Mouse (Mus musculus) liver, embryonic 14.5 days (tissue): ENCODE results near the gene Zmynd8. TPM values are rescaled to one million over a fixed set of nuclear protein-coding genes. Genes with fewer than 3 reads are reported as not detected.

Experiments
- ATAC-seq: fragments of 200-750 bp; cut with Nextera tagmentation; 2 replicates; pipeline ENCODE4 v1.8.0; 2017; ENCODE audit warnings: moderate number of reproducible peaks, mild to moderate bottlenecking, moderate library complexity; ENCODE audit not compliant: insufficient read depth
- DNase-seq, 3 experiments: peaks; one replicate each; pipeline ENCODE4 v3.0.0-alpha.2; 2012 to 2013; ENCODE audit warnings: low read depth in 3 of 3, low spot score in 3 of 3
- H3K27ac ChIP-seq: fragments of 300-500 bp; sonication (generic); 2 replicates; pipeline ENCODE4 v1.5.1; 2014; ENCODE audit warnings: moderate library complexity, mild to moderate bottlenecking, control low read depth, inconsistent platforms
- H3K27me3 ChIP-seq: fragments of 300-500 bp; sonication (generic); 2 replicates; pipeline ENCODE4 v1.6.1; 2014; ENCODE audit warnings: mild to moderate bottlenecking, low read length, moderate library complexity; ENCODE audit not compliant: control insufficient read depth, insufficient read depth
- H3K36me3 ChIP-seq: fragments of 300-500 bp; sonication (generic); replicated peaks from 2 replicates; pipeline ENCODE4 v1.6.1; 2014; ENCODE audit warnings: low read depth; ENCODE audit not compliant: control insufficient read depth, insufficient read depth
- H3K4me1 ChIP-seq, 2 experiments: fragments of 200-500 bp in 1 of 2; fragments of 300-500 bp in 1 of 2; sonication (generic) in 1 of 2; replicated peaks; 2 replicates each; pipeline ENCODE4 v1.6.1; 2012 to 2014; ENCODE audit warnings: antibody characterized with exemption in 1 of 2, inconsistent platforms in 1 of 2, low read length in 1 of 2; ENCODE audit not compliant: control insufficient read depth in 2 of 2, insufficient read depth in 2 of 2
- H3K4me2 ChIP-seq: fragments of 300-500 bp; sonication (generic); 2 replicates; pipeline ENCODE4 v1.6.1; 2014; ENCODE audit warnings: low read depth, mild to moderate bottlenecking, control low read depth, moderate library complexity
- H3K4me3 ChIP-seq, 2 experiments: fragments of 200-500 bp in 1 of 2; fragments of 300-500 bp in 1 of 2; sonication (generic) in 1 of 2; 2 replicates each; pipeline ENCODE4 v1.5.1; 2012 to 2014; ENCODE audit warnings: low read depth in 2 of 2, low read length in 2 of 2, mild to moderate bottlenecking in 2 of 2, control low read depth in 1 of 2, inconsistent platforms in 1 of 2, moderate library complexity in 1 of 2; ENCODE audit not compliant: insufficient read depth in 1 of 2
- H3K9ac ChIP-seq: fragments of 300-500 bp; sonication (generic); replicated peaks from 2 replicates; pipeline ENCODE4 v1.6.1; 2014; ENCODE audit warnings: mild to moderate bottlenecking, control low read depth, moderate library complexity
- H3K9me3 ChIP-seq: fragments of 300-500 bp; sonication (generic); 2 replicates; pipeline ENCODE4 v1.6.1; 2016; ENCODE audit warnings: low read length, mixed read lengths; ENCODE audit not compliant: control insufficient read depth
- CTCF ChIP-seq: IDR thresholded peaks from 2 replicates; pipeline ENCODE4 v1.5.1; 2016; ENCODE audit warnings: antibody characterized with exemption, low read depth, control low read depth
- EP300 ChIP-seq: IDR thresholded peaks from 2 replicates; pipeline ENCODE4 v1.6.1; 2016; ENCODE audit warnings: antibody characterized with exemption, low read depth
- WGBS: fragments of 180-500 bp; shearing (Covaris S2); extraction: QIAGEN DNeasy Blood & Tissue Kit; methylation state at CpG from one replicate; pipeline ENCODE4 v1.1.7; 2014; ENCODE audit not compliant: insufficient replicate concordance; 5-methylcytosine and 5-hydroxymethylcytosine counted together
- polyA plus RNA-seq, 2 experiments: library from polyadenylated mRNA; depleted of rRNA in 1 of 2; stranded (reverse) in 1 of 2; unstranded in 1 of 2; fragments of >200 nt; fragmentation: Nextera tagmentation in 1 of 2; extraction: Ambion mirVana in 1 of 2; gene quantifications; 2 replicates each; pipeline versions ENCODE4 v1.2.1 to v1.2.3; 2012 to 2014

Gene Zmynd8
- polyA plus RNA-seq, 2 experiments: 16.3 to 17.7 TPM

DNA sequence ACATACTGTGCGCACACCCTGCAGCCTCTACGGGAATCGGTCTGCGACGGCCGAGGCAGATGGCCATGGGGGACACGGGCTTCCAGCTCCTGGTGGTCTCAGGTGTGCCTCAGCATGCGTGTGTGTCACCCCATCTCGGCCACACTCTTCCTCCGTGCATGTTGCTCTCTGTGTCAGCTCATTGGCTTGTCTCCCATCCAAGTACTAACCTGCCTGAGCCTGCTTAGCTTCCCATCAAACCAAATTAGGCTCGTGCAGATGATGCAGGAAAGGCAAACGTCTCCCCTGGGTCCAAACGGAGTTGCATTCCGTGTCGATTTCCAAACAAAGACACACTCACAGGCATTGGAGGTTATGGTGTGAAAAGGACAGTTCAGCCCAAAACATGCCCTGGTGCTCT lies 141.0 kb downstream of the Zmynd8 start:
- no peak overlapping the region for H3K4me2 ChIP-seq
- 66% methylated on average over 15 of the region's 15 CpGs for WGBS

GRCm38 (mm10) chr2:165752704-165753103 lies 146.1 kb downstream of the Zmynd8 start:
- Histone ChIP-seq H3K4me3 (no peak overlapping the region), H3K4me1 (no peaks in the 10 kb centered on the region), H3K9ac (no peak overlapping the region), H3K36me3 (no peaks in the 10 kb centered on the region), H3K27ac (no peak overlapping the region), H3K4me2 (no peak overlapping the region), H3K27me3 (no peaks in the 10 kb centered on the region), H3K9me3 (no peaks in the 10 kb centered on the region)
- 32% methylated on average over 4 of the region's 4 CpGs for WGBS
- ATAC-seq (no peak), DNase-seq (no peak)
- TF ChIP-seq EP300 (no peak), CTCF (no peak)

More for the DNA sequence above, 141.0 kb downstream of the Zmynd8 start:
- Histone ChIP-seq H3K27ac (no peak overlapping the region), H3K27me3 (no peaks in the 10 kb centered on the region), H3K9ac (no peak overlapping the region), H3K4me3 (no peak overlapping the region), H3K9me3 (no peaks in the 10 kb centered on the region), H3K4me1 (no peaks in the 10 kb centered on the region), H3K36me3 (no peaks in the 10 kb centered on the region)
- no peak for DNase-seq
- no peak for ATAC-seq
- no peak for TF ChIP-seq CTCF
- no peak for TF ChIP-seq EP300

GRCm38 (mm10) chr2:165751068-165751467 lies 147.7 kb downstream of the Zmynd8 start:
- H3K36me3 ChIP-seq: no peaks in the 10 kb centered on the region
- H3K27me3 ChIP-seq: no peaks in the 10 kb centered on the region
- 23% methylated on average over 7 of the region's 7 CpGs for WGBS
- no peaks in the 10 kb centered on the region for H3K9me3 ChIP-seq
- H3K9ac ChIP-seq: no peak overlapping the region; the same call in 1 of the 2 replicates
- H3K4me2 ChIP-seq: no peak overlapping the region
- H3K4me3 ChIP-seq: no peak overlapping the region
- ATAC-seq (no peak), DNase-seq (no peak)
- H3K27ac ChIP-seq: no peak overlapping the region
- no peaks in the 10 kb centered on the region for H3K4me1 ChIP-seq
- TF ChIP-seq CTCF (peak; percentile 37; the same call in 1 of the 2 replicates), EP300 (no peak)

- H3K9ac ChIP-seq: no peak overlapping the region
- ATAC-seq: no peak
- TF ChIP-seq CTCF: no peak
- no peak for TF ChIP-seq EP300
These were observed 150.4 kb downstream of the Zmynd8 start for GRCm38 (mm10) chr2:165748426-165748825.

GRCm38 (mm10) chr2:165747975-165748374 lies 150.8 kb downstream of the Zmynd8 start:
- WGBS: 38% methylated on average over 7 of the region's 7 CpGs
- TF ChIP-seq CTCF (no peak), EP300 (no peak)

More at GRCm38 (mm10) chr2:165748426-165748825, 150.4 kb downstream of the Zmynd8 start:
- no peak overlapping the region for H3K4me2 ChIP-seq
- no peak for DNase-seq
- H3K27me3 ChIP-seq: no peaks in the 10 kb centered on the region
- no peak overlapping the region for H3K27ac ChIP-seq
- no peaks in the 10 kb centered on the region for H3K36me3 ChIP-seq
- WGBS: 41% methylated on average over 11 of the region's 11 CpGs
- no peaks in the 10 kb centered on the region for H3K4me1 ChIP-seq
- no peaks in the 10 kb centered on the region for H3K9me3 ChIP-seq
- no peak overlapping the region for H3K4me3 ChIP-seq

More at GRCm38 (mm10) chr2:165747975-165748374, 150.8 kb downstream of the Zmynd8 start:
- Histone ChIP-seq H3K4me1 (no peaks in the 10 kb centered on the region), H3K27me3 (no peaks in the 10 kb centered on the region), H3K4me3 (no peak overlapping the region), H3K4me2 (no peak overlapping the region), H3K9me3 (no peaks in the 10 kb centered on the region), H3K27ac (no peak overlapping the region), H3K36me3 (no peaks in the 10 kb centered on the region), H3K9ac (no peak overlapping the region)
- DNase-seq: no peak
- no peak for ATAC-seq
